Mouse (Mus musculus): ENCODE measurements at regions not wholly inside any gene's neighbourhood (a gene's known extent, or its start where the extent isn't known, plus 50 kb on each side); places are given as distances from the start of the nearest gene placed in this dataset.

DNA sequence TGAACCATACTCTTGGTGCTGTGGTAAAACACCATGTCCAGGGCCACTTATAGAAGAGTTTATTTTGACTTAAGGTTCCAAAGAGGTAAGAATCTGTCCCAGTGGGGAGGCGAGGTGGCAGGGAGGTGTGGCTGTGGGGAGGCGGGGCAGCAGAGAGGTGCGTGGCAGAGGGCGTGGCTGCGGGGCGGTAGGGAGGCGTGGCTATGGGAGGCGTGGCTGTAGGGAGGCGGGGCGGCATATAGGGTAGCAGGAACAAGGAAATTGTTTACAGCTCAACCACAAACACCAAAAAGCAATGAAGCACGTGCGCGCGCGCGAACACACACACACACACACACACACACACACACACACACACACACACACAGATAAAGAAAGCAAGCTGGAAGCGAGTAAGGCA, 62.0 kb upstream of the Ccdc60 start:
- H3K4me3 ChIP-seq: no peak overlapping the region
- H3K9me3 ChIP-seq: no peaks in the 10 kb centered on the region
- H3K27me3 ChIP-seq: no peaks in the 10 kb centered on the region
- H3K9ac ChIP-seq: no peak overlapping the region
- no peak overlapping the region for H3K4me2 ChIP-seq
- no peak overlapping the region for H3K27ac ChIP-seq (replicated peaks)
- WGBS: 57% methylated on average over 17 of the region's 17 CpGs
- no peaks in the 10 kb centered on the region for H3K4me1 ChIP-seq (replicated peaks)
- ATAC-seq (ENCODE audit: low read depth): no peak
- no peaks in the 10 kb centered on the region for H3K36me3 ChIP-seq

DNA sequence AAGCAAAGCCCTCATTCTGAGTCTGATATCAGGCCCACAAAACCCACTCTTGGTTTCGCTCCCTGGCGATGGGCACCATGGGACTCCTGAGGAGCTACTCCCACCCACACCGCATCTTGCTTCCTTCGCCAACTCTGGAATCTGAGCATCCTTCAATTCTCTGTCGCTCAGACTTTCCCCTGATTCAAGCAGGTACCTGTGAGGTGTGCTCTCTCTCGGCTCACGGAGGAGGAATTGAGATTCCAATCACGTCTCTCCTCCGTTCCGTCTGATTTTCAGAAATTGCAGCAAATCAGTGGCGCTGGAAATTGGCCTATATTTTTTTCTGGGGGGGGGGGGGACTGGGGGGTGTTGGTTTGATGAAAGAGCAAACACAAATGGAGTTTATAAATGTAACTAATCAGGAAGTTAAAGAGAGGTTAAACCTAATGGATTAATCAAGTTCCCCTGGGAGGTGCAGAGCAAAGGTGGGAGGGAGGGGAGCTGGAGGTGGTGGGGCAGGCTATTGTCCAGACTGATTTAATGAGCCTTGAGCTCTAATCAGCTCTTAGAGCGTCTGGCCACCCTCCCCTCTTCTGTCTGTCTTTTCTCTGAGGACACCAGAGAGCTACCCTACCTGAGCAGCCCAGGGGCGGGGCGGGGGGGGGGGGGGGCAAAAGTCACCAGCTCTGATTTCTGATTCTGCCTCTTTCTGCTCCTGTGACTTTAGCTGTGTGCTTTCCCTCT, 53.6 kb upstream of the Ccdc60 start:
- Histone ChIP-seq H3K27me3 (0 out of 2 replicates have a peak, but pooled peaks cover 3% of the 10 kb centered on the region), H3K4me2 (peak overlapping the region; percentile 20; the same call in 1 of the 2 replicates), H3K4me1 (replicated peaks) (peaks cover 12% of the 10 kb centered on the region), H3K36me3 (no peaks in the 10 kb centered on the region), H3K27ac (replicated peaks) (no peak overlapping the region; the same call in 1 of the 2 replicates), H3K4me3 (no peak overlapping the region), H3K9ac (0 out of 2 replicates have a peak overlapping the region, but pooled peaks have one; percentile 38), H3K9me3 (no peaks in the 10 kb centered on the region)
- ATAC-seq (ENCODE audit: low read depth): peak; percentile 32; the same call in 1 of the 2 replicates
- WGBS: 13% methylated on average over 14 of the region's 14 CpGs

DNA sequence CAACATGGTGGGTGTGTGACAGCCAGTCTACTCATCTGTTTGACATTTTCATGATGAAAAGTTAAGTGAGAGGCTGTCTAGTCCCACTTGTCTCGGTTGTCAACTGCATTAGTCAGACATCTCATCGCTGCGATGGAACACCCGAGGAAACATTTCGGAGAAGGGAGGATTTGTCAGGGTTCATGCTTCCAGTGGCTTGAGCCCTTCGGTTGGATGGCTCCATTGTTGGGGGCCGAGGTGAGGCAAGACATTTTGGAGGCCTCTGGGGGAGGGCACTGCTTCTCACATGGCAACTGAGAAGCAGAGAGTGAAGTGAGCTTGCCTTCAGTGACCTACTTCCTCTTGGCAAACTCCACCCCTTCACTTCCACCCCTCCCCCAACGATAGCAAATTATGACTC, 50.7 kb upstream of the Ccdc60 start:
- no peak overlapping the region for H3K9ac ChIP-seq
- WGBS: 88% methylated on average over 8 of the region's 8 CpGs
- no peaks in the 10 kb centered on the region for H3K9me3 ChIP-seq
- no peak overlapping the region for H3K4me3 ChIP-seq
- peaks cover 20% of the 10 kb centered on the region for H3K4me1 ChIP-seq (replicated peaks)
- no peaks in the 10 kb centered on the region for H3K36me3 ChIP-seq
- no peak overlapping the region for H3K4me2 ChIP-seq
- ATAC-seq (ENCODE audit: low read depth): no peak
- H3K27me3 ChIP-seq: 0 out of 2 replicates have a peak, but pooled peaks cover 3% of the 10 kb centered on the region
- H3K27ac ChIP-seq (replicated peaks): no peak overlapping the region

Measured in neural tube, embryonic 13.5 days (tissue).